Mouse (Mus musculus) layer of hippocampus, adult 9-10 months (tissue): ENCODE data around the gene Dlst.

ENCODE experiments used
- DNase-seq: peaks from one replicate; pipeline ENCODE4 v3.0.0; 2022; ENCODE audit warnings: low spot score

Dlst gene

GRCm38 (mm10) chr12:85182345-85182643 is 71.7 kb downstream of the Dlst start:
- no peak for DNase-seq

GRCm38 (mm10) chr12:85182898-85183297 is 72.3 kb downstream of the Dlst start:
- DNase-seq = no peak

- DNase-seq = no peak
Measured at GRCm38 (mm10) chr12:85184118-85184517, 73.5 kb downstream of the Dlst start.
